Mouse (Mus musculus) neural tube, embryonic 10.5 days (tissue): ENCODE data around the gene Setd3.

Experiments used
- DNase-seq: peaks from one replicate; pipeline ENCODE4 v3.0.0-alpha.2; 2017; ENCODE audit warnings: low spot score; ENCODE audit errors: extremely low spot score

Setd3 gene

DNA sequence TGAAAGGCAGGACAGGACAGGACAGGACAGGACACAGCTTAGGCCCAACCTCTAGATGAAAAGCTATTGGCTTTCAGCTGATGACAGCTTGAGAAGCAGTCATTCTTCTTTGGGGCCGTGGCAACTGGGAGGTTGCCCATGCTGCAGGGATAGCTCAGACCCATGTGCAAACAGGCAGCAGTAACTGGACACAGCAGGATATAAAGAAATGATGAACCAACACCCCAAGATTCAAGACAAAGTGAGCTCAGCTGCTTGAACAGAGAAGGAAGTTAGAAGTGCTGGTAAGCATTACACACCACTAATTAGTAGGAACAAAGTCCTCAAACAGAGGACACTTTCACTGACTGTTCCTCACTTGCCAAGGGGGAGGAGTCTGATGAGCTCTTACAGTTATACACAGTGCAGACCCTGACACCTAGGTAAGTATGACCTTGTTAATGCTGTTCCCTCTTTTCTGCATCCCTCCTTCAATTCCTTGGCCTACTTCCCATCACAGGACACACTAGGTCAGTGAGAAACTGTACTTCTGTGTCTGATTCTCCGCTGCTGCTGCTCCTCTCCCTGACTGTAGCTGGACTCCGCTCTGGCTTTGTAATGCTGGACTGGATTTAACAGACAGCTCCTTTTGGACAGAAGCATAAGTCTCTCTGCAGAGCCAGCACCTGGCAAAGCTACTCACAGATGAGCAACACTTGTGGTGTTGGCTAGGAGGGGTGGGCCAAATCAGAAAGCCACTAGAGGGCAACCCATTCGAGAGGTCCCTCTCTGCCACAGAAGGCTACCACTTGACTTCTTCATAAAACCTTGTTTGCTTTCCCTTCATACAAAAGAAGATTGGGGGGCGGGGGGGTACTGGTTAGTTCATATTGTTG, 35.3 kb downstream of the Setd3 start:
- DNase-seq, result no peak

DNA sequence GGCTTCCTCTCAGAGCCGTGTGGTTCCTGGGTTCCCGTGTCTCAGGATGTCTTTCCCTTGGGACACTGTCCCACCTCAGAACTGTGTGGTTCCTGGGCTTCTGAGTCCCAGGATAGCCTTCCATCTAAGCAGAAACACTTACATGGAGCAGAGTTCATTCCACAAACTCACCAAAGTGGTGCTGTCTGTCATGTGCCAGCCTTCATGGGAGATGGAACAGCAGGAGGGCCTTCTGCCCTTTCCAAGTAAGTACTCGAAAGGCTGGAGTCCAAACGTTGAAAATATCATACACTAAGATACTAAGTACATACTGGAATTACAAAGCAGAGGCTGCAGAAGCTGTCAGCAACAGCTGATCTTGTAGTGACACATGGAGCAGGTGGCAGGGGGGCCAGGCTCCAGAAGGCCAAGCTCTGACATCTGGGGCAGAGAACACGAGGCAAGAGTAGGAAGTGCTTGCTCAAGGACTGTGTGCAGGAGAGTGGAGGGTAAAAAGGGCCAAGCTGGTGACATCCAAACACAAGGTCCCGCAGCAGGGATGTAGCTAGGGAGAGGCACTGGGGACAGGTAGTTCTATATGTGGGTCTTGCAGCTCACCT, 43.4 kb downstream of the Setd3 start:
- no peak for DNase-seq

DNA sequence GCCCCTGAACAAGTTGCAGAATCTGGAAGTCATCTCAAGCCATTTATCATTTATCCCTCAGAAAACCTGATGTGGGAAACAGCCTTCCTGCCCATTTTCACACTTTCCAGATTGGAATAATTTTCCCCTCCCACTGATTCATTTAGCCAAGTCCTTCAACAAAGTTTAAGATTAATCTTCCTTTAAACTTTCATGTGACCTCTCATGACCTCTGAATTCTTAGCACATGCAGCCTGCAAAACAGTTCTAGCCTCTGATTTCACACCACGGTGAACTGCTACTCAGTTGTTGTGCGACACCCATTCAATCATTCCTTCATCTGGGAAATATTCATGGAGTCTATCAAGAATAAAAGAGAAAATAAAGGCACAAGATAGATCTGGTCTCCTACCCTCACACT, 45.9 kb downstream of the Setd3 start:
- DNase-seq, result no peak

DNA sequence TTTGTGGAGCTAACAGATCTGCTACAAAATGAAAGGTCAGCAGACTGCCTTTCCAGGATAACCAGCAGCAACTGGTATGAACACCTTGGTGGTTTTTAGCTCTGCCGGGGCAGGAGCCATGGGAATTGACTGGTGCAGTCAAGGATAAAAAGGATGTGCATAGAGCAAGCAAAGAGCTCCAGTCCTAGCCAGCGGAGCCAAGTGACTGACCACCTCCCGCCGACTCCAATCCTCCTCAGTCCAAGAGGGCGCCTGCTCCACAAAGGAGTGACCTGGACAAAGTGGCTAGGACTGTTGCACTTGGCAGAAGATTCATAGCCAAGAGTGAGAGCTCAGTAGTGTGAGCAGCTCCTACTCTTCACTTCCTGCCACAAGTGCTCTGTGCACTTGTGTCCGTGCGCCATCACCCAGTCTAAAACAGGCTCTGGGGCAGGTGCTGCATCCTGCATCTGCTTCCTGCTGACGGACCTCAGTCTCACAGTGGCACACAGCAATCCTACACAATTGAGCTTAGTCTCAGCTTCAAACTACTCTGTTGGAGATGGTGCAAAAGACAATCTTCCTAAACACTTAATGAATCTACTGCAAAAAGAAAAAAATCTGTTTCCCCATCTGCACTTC, 46.6 kb downstream of the Setd3 start:
- no peak for DNase-seq

DNA sequence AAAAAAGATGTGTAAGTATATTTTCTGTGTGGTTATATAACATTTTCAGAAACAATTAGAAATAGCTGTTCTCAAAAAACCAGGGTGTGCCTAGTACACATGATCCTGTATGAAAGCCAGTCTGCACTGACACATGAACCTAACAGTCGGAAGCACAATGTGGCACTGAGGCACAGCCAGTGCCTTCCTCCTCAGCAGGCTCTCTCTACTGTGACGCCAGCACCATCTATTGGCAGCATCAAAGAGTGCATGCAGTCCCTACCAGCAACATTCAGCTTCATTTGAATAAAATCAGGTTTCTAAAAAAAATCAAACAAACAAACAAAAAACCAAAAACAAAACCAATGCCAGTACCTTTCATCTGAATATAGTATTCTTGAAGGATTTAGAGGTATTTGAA, 57.8 kb downstream of the Setd3 start:
- peak; percentile 57 for DNase-seq

DNA sequence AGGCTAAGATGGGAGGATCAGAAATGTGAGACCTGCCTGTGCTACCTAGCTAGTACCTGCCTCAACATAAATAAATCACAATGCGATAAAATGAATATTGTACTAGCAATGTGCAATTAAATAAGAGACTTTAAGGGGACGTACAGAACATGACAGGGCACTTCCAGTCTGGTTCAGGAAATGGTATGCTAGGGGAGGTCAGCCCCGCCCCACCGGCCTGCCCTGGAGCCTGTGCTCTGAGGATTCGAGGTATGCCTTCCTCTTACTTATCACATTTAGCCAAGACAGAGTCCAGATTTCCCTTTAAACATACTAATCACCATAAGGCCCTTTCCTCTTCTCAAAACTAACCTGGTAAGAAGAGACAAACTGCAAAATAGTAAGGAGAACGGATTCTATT, 58.7 kb downstream of the Setd3 start:
- no peak for DNase-seq

DNA sequence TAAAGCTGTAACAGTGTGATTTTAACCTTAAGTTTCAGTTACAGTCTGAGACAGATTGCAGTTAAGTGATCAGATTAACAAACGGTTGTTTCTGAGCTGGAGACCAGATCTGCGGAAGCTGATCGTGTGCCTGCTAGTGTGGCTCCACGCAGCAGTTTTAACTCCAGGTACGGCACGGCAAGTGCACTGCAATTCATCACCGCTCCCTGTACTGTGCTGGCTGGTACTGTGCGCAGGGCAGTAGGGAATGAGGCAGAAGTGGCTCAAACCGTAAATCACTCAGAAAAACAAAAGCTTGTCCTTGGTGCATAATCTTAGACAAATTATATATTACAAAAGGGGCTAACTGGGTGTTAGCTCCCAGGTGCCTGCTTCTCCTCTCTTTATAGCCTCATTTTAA, 59.2 kb downstream of the Setd3 start:
- no peak for DNase-seq

DNA sequence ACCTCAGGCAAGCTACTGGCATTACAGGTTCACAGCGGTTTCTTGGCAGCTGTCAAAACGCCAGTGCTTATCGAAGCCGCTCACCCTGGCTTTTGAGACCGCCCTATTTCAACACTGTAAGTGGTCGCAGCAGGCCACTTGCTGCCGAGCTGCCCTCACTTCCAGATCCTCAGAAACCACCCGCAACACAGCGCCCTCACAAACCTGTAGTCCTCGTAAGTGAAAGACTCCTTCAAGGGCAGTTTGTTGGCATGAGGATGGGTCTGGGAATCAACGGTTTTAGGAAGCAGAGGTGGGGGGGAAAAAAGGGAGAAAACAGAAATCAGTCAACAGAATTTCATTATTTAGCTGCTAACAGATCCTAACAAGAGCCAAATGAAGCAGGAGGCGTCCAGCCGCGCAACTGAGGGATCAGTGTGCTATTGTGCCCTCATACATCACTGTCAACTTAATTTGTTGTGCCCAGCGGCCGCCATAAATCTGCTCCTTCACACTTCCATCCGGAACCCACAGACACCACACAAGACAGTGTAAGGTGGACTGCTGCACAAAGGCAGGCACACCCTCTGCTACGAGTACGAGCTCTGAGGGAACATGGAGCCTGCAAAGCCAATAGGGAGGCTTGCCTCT, 60.1 kb downstream of the Setd3 start:
- DNase-seq, result peak; percentile 48

DNA sequence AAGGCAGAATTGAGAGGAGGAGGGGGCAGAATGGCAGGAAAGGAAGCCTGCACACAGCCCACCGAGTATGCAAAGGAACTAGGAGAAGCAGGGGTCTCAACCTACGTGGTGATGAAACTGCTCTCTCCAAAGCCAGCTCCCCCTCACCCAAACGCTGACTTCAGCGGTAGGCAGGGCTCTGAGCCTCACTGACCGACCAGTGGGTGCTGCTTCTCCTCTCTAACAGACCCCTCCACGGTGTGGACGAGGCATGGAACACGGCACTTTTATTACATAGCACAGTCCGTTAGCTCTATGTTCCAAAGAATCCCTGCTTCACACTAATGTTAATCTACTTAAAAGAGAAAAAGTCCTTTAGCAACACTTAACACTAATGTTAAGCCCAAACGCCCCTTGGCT, 60.6 kb downstream of the Setd3 start:
- DNase-seq, result no peak

DNA sequence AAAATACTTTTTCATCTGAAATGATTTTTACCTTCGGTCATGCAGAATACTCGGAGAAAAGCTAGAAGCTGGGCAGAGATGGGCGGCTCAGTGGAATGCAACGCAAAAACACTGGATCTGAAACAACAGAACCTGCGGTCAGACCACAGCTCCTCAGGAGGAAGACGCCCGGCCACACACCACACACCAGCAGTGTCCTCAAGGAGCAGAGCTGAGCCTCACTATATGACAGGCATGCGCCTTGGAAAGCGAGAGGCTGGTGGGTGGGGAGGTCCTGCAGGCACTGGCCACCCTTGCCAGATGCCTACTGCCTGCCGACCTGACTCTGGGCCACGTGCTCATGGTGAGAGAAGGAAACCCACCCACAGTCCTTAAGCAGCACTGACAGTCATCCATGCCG, 67.9 kb downstream of the Setd3 start:
- DNase-seq, result no peak

DNA sequence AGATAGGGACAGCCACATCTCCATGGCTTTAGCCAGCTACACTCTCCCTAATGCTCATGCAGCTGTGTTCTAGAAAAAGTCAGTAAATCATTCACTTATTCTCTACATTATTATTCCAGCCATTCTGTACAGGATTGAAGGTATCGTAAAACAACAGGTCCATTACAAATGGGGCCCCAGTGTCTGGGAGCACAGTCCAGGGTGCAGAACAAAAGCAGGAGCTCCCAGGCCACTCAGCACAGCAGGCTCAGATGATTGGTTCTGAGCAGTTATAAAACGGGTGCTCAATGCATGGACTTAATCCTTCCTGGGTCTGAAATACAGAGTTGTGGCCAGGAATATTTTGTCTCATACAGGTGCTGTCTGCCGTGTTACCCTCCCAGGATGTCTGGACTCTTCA, 68.4 kb downstream of the Setd3 start:
- no peak for DNase-seq

DNA sequence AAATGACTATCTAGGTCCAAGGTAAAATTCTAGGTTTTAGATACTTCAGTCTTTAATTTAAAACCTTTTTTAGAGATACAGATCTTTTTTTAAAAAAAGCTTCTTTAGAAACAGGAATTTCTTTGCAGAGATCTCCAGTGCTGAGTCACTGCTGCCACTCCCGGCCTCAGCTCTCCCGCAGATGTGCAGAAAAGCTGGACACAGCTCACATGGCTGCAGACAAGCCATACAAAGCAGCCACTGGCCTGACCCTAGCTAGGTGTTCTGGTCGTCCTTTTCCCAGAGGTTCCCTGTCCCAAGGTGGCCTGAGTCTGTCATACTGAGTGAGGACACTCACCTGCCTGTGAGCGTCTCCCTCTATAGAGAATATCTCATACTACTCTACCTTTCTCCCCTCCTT, 69.4 kb downstream of the Setd3 start:
- no peak for DNase-seq

DNA sequence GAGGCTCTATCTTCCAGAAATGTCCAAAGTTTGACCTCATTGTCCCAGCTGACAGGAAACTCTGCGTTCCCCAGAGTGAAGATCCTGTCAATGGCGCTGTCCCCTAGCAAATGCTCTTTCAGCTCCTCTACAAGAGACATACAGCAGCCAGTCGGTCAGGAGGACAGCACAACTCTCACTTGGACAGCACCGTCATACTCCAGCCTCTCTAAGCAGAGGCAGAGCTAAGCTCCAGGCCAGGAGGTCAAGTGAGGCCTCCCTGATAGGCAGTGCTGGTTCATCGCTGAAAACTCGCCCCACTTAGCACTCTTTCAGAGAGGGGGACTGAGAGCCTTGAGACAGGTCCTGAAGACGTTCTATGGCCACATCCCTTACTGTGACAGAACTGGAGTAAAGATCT, 70.5 kb downstream of the Setd3 start:
- peak; percentile 6 for DNase-seq

DNA sequence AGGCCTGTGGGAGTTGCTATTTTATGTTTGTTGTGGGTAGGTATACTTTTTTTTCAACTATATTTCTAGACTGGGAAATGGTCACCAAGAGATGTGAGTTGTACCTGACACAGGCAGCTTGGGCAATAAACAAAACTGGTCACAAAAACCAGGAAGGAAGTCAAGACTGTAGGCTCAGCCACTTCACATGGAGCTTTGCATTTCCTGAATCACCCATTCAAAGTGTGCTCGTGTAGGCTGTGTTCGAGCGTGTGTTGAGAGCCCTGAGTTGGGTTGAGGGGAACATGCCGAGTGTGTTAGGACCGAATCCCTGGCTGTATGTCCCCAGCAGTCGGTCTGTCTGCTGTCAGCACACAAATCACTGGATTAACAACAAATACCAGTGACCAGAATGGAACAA, 75.8 kb downstream of the Setd3 start:
- no peak for DNase-seq

DNA sequence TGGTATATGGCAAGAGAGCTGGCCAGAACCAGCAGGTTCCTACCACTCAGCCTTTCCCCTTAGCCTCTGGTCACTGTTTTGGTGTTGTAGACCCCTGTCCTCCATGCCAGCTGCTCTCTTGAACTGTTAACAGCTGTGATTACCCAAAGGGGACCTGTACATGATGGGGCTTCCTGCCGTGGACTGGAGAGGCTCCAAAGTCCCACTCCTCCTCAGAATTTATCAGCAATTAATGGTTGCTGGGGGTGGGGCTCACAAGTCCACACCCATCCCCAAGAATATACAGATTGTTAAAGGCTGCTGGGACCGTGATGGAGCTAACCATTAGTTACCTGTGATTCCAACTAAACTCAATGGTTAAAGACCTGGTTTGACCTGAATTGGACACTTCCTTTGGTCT, 77.0 kb downstream of the Setd3 start:
- DNase-seq, result no peak

DNA sequence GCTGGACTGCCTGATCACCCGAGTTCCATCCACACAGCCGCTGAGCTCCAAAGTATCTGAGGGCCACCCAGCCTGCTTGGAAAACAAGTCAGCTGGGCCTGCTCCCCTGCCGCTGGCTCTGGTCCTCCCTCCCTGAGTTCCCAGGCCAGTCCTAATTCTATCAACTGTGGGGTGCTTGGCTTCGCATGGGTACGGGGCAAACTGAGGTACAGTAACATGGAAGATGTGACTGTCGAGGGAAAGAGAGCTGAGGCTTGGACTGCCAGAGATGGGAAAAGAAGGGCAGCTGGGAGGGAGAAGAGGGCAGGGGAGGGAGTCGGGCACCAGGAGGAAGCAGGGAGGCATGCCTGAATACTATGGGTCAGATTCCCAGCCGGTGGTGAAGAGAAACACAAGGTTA, 78.9 kb downstream of the Setd3 start:
- no peak for DNase-seq

DNA sequence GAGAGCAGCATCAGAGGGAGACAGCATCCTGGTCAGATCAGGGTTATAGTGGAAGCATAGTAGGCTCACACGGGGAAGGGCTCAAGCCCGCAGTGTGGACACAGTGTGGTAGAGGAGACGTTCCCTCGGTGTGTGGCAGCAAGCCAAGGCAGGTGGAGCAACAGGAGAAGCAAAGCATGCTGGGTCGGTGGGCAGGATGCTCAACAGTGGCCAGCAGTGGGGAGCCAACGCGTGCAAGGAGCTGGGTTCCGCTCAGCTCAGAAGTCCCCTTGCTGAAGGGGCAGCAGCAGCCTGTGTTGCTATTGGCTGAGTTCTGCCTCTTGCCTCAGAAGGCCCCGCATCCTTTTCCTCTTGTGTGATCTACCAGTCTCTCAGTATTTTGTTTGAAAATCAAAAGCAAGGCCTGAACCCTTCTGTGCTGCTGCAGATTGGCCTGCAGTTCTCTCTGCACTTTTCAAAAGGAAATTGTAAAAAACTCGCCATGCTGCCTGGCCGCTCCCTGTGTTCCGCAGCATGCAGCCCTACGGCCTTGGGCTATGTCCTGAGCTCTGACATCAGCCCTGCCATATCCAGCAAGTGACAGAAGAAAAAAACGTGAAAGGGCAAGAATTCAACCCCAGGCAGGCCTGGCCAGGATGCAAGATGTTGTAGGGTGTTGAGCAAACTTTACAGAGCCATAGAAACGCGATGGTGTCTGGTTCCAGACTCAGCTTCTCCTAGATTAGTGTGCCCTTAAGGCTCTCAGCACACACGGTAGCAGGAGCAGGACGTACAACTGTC, 80.7 kb downstream of the Setd3 start:
- DNase-seq, result no peak

DNA sequence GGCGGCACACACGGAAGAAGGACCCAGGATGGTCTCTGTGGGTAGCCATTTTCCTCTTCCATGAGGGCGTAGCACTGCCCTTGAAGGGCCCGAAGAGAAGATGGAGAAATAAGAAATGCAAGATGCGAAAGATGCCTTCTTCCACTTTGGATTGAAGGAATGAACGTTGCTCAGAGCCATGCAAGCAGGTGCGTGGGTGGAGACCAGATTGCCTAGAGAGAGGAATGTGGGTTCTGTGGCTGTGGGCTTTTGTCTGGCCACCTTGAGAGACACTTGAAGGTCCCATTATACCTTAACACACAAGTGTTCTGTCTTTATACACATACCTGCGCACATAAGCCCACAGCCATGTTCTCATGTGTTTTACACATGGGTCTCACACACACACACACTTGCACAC, 81.5 kb downstream of the Setd3 start:
- DNase-seq, result no peak

DNA sequence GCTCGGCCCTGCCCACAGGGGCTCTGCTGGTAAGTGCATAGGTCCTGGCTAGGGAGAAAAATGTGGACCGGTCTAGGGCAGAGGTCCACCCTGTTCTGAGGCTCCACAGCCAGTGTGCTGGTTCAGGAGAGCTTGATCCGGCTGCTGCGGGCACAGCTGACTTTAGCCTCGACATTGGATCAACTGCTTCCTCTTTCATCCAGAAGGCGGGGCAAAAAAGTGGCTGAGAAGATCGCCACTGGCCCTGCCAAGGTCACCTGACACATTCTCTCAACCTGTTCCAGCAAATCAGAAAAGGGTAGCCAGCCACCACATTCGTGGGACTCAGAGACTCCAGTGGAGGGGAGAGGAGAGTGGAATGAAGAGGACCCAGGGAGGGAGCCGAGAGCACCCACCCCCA, 90.9 kb downstream of the Setd3 start:
- no peak for DNase-seq

DNA sequence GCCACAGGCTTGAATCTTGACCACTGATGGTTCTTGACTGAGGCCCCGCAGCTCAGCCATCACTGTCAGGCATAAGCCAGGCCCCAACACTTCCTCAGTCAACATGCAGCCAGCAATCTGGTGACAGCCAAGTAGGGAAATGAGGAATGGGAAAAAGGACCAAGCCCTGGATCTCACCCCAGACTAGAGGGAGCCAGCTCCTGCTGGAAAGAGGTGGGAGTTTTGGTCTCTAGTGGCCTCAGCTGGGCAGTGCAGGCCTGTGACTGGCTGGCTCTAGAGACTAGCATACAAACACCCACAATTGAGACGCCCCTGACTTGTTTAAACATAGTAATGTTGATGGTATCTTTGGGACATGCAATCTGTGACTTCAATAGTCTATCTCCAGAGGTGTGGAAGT, 91.6 kb downstream of the Setd3 start:
- no peak for DNase-seq

DNA sequence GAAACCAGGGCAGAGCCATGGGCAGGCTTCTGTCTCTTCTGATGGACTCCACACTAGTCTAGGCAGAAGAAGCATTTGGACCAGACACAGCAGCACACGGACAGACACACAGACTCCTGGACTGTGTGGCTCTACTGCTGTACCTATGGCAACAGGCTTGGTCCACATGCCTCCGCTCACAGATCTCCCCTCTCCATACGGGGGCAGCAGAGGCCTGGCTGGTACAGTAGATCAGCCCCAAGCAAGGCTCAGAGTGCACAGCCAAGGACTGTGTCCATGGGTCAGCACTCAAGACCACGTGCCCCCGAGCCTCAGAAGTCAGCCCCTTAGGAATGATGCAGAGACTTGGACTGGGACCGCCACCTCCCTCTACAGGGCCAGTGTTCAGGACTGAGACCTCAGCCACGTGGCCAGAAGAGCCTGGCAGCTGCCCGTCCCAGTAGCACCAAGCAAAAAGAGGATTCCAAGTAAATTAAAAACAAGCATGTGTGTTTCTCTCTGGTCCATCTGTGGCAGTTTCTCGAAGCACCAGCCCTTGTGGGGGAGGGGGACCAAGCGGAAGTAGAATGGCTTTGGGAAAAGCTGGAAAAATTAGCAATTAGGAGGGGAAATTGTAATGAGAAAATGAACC, 100.9 kb downstream of the Setd3 start:
- no peak for DNase-seq
